ENCODE assay signal across 8 mouse cellular contexts in the genomic region with DNA sequence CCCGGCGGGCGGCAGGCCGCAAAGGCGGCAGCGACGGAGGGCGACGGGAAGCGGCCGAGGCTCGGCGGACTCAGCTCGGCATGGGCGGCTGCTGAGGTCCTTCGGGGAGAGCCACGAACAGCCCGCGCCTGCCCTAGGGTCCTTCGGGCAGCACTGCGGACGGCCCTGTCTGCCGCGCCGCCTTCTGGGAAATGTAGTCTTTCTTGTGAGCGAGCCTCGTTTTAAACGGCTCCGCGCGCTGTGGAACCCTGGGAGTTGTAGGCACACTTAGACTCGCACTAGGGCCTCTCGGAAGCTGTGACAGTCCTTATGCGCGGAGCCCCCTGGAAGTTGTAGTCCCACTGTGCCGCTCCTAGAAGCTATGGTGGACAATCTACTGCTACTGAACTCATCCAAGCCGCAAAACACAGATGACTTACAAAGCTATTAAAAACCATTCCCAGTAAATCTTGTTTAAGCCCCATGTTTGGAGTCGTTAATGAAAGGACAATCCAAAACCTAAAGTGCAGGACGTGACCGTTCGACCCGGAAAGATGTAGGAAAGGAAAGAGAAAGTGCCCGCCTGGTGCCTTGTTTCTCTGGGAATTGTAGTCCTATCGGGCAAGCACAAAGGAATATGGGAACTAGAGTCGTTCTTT. TPM values are rescaled to one million over a fixed set of nuclear protein-coding genes. Genes with fewer than 3 reads are reported as not detected.
DNase-seq lines count a peak whose midpoint lies in the region; ATAC-seq and TF ChIP-seq lines count a peak whose summit lies in the region.

A gene (minus strand): TSS at position 129 of the 638 bp plus-strand sequence.

- no peaks in the 10 kb centered on the region for H3K27me3 ChIP-seq in G1E (ENCODE audit: insufficient read depth, low read length)
- no peaks in the 10 kb centered on the region for H3K27me3 ChIP-seq in forebrain, embryonic 16.5 days (replicated peaks; ENCODE audit: control insufficient read depth, insufficient read depth, low read length)
- H3K27me3 ChIP-seq in lung, embryonic 14.5 days (ENCODE audit: insufficient read depth, low read length), result no peaks in the 10 kb centered on the region
- H3K27me3 ChIP-seq in thymus, adult 2 months (ENCODE audit: control insufficient read depth, insufficient read depth, low read length), result no peaks in the 10 kb centered on the region

- no peaks in the 10 kb centered on the region for H3K9me3 ChIP-seq in G1E (replicated peaks)
- H3K9me3 ChIP-seq in forebrain, embryonic 16.5 days (ENCODE audit: control insufficient read depth, low read length), result no peaks in the 10 kb centered on the region
- no peaks in the 10 kb centered on the region for H3K9me3 ChIP-seq in lung, embryonic 14.5 days (ENCODE audit: low read depth, low read length)

- peaks cover 62% of the 10 kb centered on the region for H3K36me3 ChIP-seq in G1E (replicated peaks)
- 0 out of 2 replicates have a peak, but pooled peaks cover 3% of the 10 kb centered on the region for H3K36me3 ChIP-seq in forebrain, embryonic 16.5 days (ENCODE audit: control insufficient read depth, insufficient read depth)
- H3K36me3 ChIP-seq in lung, embryonic 14.5 days (ENCODE audit: insufficient read depth), result peaks cover 22% of the 10 kb centered on the region
- H3K36me3 ChIP-seq in thymus, adult 2 months (ENCODE audit: control insufficient read depth, insufficient read depth, low read length), result peaks cover 3% of the 10 kb centered on the region

- intact Hi-C loops in heart, postnatal 36 days (cut with DNase I), result loop anchor here (10.0 kb wide), 1 partner anchor 592 kb away; a partner anchor contains a TSS

- H3K27ac ChIP-seq in forebrain, embryonic 16.5 days (ENCODE audit: low read length), result peak within 1 kb of the TSS; percentile 71
- peak within 1 kb of the TSS; percentile 97 for H3K27ac ChIP-seq in layer of hippocampus, adult 2 months
- H3K27ac ChIP-seq in lung, embryonic 14.5 days (ENCODE audit: low read depth), result peak within 1 kb of the TSS; percentile 30; the same call in 1 of the 2 replicates
- H3K27ac ChIP-seq in olfactory bulb, adult 2 months (ENCODE audit: insufficient read depth, low read depth, low read length), result peak within 1 kb of the TSS; percentile 92
- H3K27ac ChIP-seq in thymus, adult 2 months (ENCODE audit: control insufficient read depth, insufficient read depth, low read length), result peak within 1 kb of the TSS; percentile 48

- H3K4me3 ChIP-seq in G1E (ENCODE audit: low read depth, low read length), result peak within 1 kb of the TSS; percentile 97
- H3K4me3 ChIP-seq in forebrain, embryonic 16.5 days (replicated peaks; ENCODE audit: low read length), result peak within 1 kb of the TSS; percentile 75
- peak within 1 kb of the TSS; percentile 91 for H3K4me3 ChIP-seq in layer of hippocampus, adult 2 months
- H3K4me3 ChIP-seq in lung, embryonic 14.5 days (ENCODE audit: low read depth, low read length), result peak within 1 kb of the TSS; percentile 77
- peak within 1 kb of the TSS; percentile 78 for H3K4me3 ChIP-seq in olfactory bulb, adult 2 months (ENCODE audit: insufficient read depth, low read depth, low read length)
- H3K4me3 ChIP-seq in thymus, adult 2 months (ENCODE audit: control insufficient read depth, insufficient read depth, low read length), result peak within 1 kb of the TSS; percentile 91

- peaks cover 82% of the 10 kb centered on the region for H3K4me1 ChIP-seq in G1E (ENCODE audit: insufficient read depth, low read depth, low read length)
- peaks cover 19% of the 10 kb centered on the region for H3K4me1 ChIP-seq in forebrain, embryonic 16.5 days (replicated peaks; ENCODE audit: control insufficient read depth, insufficient read depth, low read length)
- H3K4me1 ChIP-seq in lung, embryonic 14.5 days (ENCODE audit: insufficient read depth), result peaks cover 11% of the 10 kb centered on the region; the same call in 1 of the 2 replicates
- H3K4me1 ChIP-seq in olfactory bulb, adult 2 months (ENCODE audit: control insufficient read depth, insufficient read depth, low read length), result peaks cover 21% of the 10 kb centered on the region
- peaks cover 31% of the 10 kb centered on the region for H3K4me1 ChIP-seq in thymus, adult 2 months (replicated peaks; ENCODE audit: control insufficient read depth, insufficient read depth, low read length)

- ATAC-seq in G1E (ENCODE audit: extremely low read depth, insufficient number of reproducible peaks, low FRiP score, poor library complexity, severe bottlenecking), result peak; percentile 84
- ATAC-seq in forebrain, embryonic 16.5 days, result peak; percentile 98
- ATAC-seq in lung, embryonic 14.5 days (ENCODE audit: insufficient read depth), result peak; percentile 96

- under 1% methylated on average over 43 of the region's 45 CpGs for WGBS in forebrain, embryonic 16.5 days
- WGBS in lung, embryonic 14.5 days, result under 1% methylated on average over 42 of the region's 45 CpGs
- WGBS in olfactory bulb, adult 2 months, result under 1% methylated on average over 45 of the region's 45 CpGs
- WGBS in thymus, adult 2 months, result under 1% methylated on average over 45 of the region's 45 CpGs

- peak; percentile 90 for DNase-seq in G1E (ENCODE audit: low spot score)
- peak; percentile 98 to 100 for DNase-seq in cerebellum, adult 18-20 months
- DNase-seq in heart, postnatal 36 days, result peak; percentile 97 to 98
- peak; percentile 97 to 99 for DNase-seq in layer of hippocampus, adult 2 months (ENCODE audit: low spot score in 2 of 2)
- DNase-seq in lung, embryonic 14.5 days, result peak; percentile 100
- peak; percentile 99 for DNase-seq in thymus, adult 2 months

- TF ChIP-seq POLR2A in olfactory bulb, adult 2 months (IDR thresholded peaks at IDR 0.05; ENCODE audit: insufficient read depth, low read depth, low read length), result peak; percentile 71
- peak; percentile 49; the same call in 1 of the 2 replicates for TF ChIP-seq POLR2A in thymus, adult 2 months (IDR thresholded peaks at IDR 0.05; ENCODE audit: control insufficient read depth, extremely low read depth, insufficient read depth, low read length, poor library complexity)

- peak within 1 kb of the TSS; percentile 77 for H3K4me2 ChIP-seq in forebrain, embryonic 16.5 days (ENCODE audit: low read length)
- H3K4me2 ChIP-seq in lung, embryonic 14.5 days, result peak within 1 kb of the TSS; percentile 99

- H3K9ac ChIP-seq in forebrain, embryonic 16.5 days (replicated peaks; ENCODE audit: low read depth, low read length), result peak within 1 kb of the TSS; percentile 75
- H3K9ac ChIP-seq in lung, embryonic 14.5 days, result peak within 1 kb of the TSS; percentile 78

- no peak for TF ChIP-seq CTCF in G1E (IDR thresholded peaks at IDR 0.05; ENCODE audit: low read depth, low read length)
- TF ChIP-seq CTCF in layer of hippocampus, adult 2 months (conservative IDR thresholded peaks at IDR 0.05), result no peak; the same call in 1 of the 2 replicates
- TF ChIP-seq CTCF in lung, embryonic 14.5 days (IDR thresholded peaks at IDR 0.05; ENCODE audit: low read depth), result peak; percentile 22; the same call in 1 of the 2 replicates
- TF ChIP-seq CTCF in olfactory bulb, adult 2 months (IDR thresholded peaks at IDR 0.05; ENCODE audit: insufficient read depth, low read depth, low read length), result no peak
- peak; percentile 47; the same call in 1 of the 2 replicates for TF ChIP-seq CTCF in thymus, adult 2 months (IDR thresholded peaks at IDR 0.05; ENCODE audit: borderline replicate concordance, control insufficient read depth, extremely low read depth, insufficient read depth, low read length, poor library complexity)

RNA-seq across cellular contexts. Expression of the gene that starts here (rescaled TPM):
- 58.2 and 72.3 TPM in 2 replicates for total RNA-seq in G1E (2014; fragmentation: Nextera tagmentation)
- 35.5 and 50.1 TPM in 2 replicates for total RNA-seq in G1E (2017)
- polyA plus RNA-seq in G1E (2012), result 154 and 179 TPM in 2 replicates
- 70.4 and 80.9 TPM in 2 replicates for polyA plus RNA-seq in forebrain, embryonic 16.5 days (2015; fragmentation: Nextera tagmentation; extraction: Ambion mirVana)
- total RNA-seq in heart, postnatal 36 days (2021), result 10 to 100 TPM; 61.9 to 63.9 TPM
- total RNA-seq in layer of hippocampus, adult 2 months (2021), result 10 to 100 TPM; 83.1 to 93.5 TPM
- polyA plus RNA-seq in lung, embryonic 14.5 days (2014; fragmentation: Nextera tagmentation; extraction: Ambion mirVana), result 82.1 and 97.3 TPM in 2 replicates
- polyA plus RNA-seq in olfactory bulb, adult 2 months (2012; ENCODE audit: insufficient read depth, insufficient read length, low replicate concordance, missing spikeins), result 181 TPM in 1 of 2 replicates, not detected in the other
- polyA plus RNA-seq in thymus, adult 2 months (2012; rRNA removed), result 332 and 337 TPM in 2 replicates

Comparison
In these comparisons a context has a peak if more than half of its experiments do, and no peak if none do; other contexts are left out.
1. Peak in every context shown above with its lines: DNase-seq, ATAC-seq, H3K4me3 ChIP-seq and H3K27ac ChIP-seq.
2. CTCF ChIP-seq: peak in lung, embryonic 14.5 days (single experiment) and thymus, adult 2 months (single experiment); none in G1E (single experiment), layer of hippocampus, adult 2 months (single experiment) and olfactory bulb, adult 2 months (single experiment).
3. H3K27ac ChIP-seq: peak in every context shown above with its lines; median percentile 97 in layer of hippocampus, adult 2 months; 92 in olfactory bulb, adult 2 months; 71 in forebrain, embryonic 16.5 days; 48 in thymus, adult 2 months; 30 in lung, embryonic 14.5 days.